27 mouse cellular contexts compared by ENCODE assay signal in genomic region chr5:62786809-62787208, GRCm38 (mm10). TPM values are rescaled to one million over a fixed set of nuclear protein-coding genes. Genes with fewer than 3 reads are reported as not detected.
DNase-seq lines count a peak whose midpoint lies in the region; ATAC-seq lines count a peak whose summit lies in the region.
"Had no signal": no experiment of that assay in that cellular context is flagged by ENCODE, and none has a peak within 500 bp of the region (broad histone marks: within the 10 kb centered on the region; RNA-seq: fewer than 3 reads in every experiment).

No protein-coding gene starts in this region.

- DNase-seq in adrenal gland, adult 2 months: peak; percentile 39
- no peak for DNase-seq in adrenal gland, adult 18-20 months (ENCODE audit: low spot score in 2 of 2)
- DNase-seq in 416B (ENCODE audit: low read depth): peak; percentile 35
- DNase-seq in adrenal gland, postnatal 25 days: peak; percentile 15
- DNase-seq in thymus, postnatal 36 days: no peak
- no peak for DNase-seq in spleen, postnatal 10 days (ENCODE audit: low spot score in 2 of 2)
- DNase-seq: cerebellum, adult 18-20 months; cerebellum, adult 9-11 months; cerebellum, postnatal 36 days; forebrain, postnatal 0 days; gastrocnemius, postnatal 14 days; heart, adult 2 months; heart, postnatal 14 days; kidney, adult 2 months had no signal

- no peak for ATAC-seq in inflammation-experienced regulatory T-cells, adult 6 months
- ATAC-seq: activated CD4-positive, CD25-positive, alpha-beta regulatory T cell, adult 4 months; CD4-positive, CD25-positive, alpha-beta regulatory T cell, adult 4 months; forebrain, embryonic 13.5 days; forebrain, postnatal 0 days; hindbrain, postnatal 0 days; intestine, embryonic 15.5 days had no signal

RNA-seq across cellular contexts. Expression of gene Arap2, which starts 20.9 kb away (rescaled TPM):
- 1 to 10 TPM; 3.0 to 4.2 TPM for total RNA-seq in adrenal gland, adult 2 months (2021)
- 0.19 and 0.61 TPM in 2 replicates for polyA plus RNA-seq in adrenal gland, adult 2 months (2012; rRNA removed)
- total RNA-seq in adrenal gland, adult 18-20 months (2021): 1 to 10 TPM; 3.8 to 5.4 TPM
- 4.6 and 12.9 TPM in 2 replicates for total RNA-seq in adrenal gland, postnatal 25 days (2021)
- 10 to 100 TPM; 28.7 to 30.5 (median 29.4) TPM for polyA plus RNA-seq in inflammation-experienced regulatory T-cells, adult 6 months (2017; shearing (Covaris generic))
- polyA plus RNA-seq: G1E had no signal

RNA-seq across cellular contexts. Expression of gene Dthd1, which starts 26.8 kb away (rescaled TPM):
- total RNA-seq in adrenal gland, adult 2 months (2021): not detected
- not detected in 2 replicates for polyA plus RNA-seq in adrenal gland, adult 2 months (2012; rRNA removed)
- total RNA-seq in adrenal gland, adult 18-20 months (2021): not detected
- total RNA-seq in adrenal gland, postnatal 25 days (2021): not detected in 2 replicates
- polyA plus RNA-seq in inflammation-experienced regulatory T-cells, adult 6 months (2017; shearing (Covaris generic)): not detected
- total RNA-seq: gastrocnemius, adult 18-20 months; gastrocnemius, postnatal 14 days; heart, adult 2 months; hematopoietic stem cell, adult 5-6 weeks; hindbrain, postnatal 0 days had no signal
- polyA plus RNA-seq: activated CD4-positive, CD25-positive, alpha-beta regulatory T cell, adult 4 months; CD4-positive, CD25-positive, alpha-beta regulatory T cell, adult 4 months; embryonic facial prominence, embryonic 13.5 days; forebrain, embryonic 13.5 days; forebrain, postnatal 0 days; G1E; gonadal fat pad, adult 2 months; heart, adult 2 months; heart, embryonic 15.5 days; hindbrain, embryonic 13.5 days; hindbrain, postnatal 0 days; intestine, embryonic 15.5 days; kidney, adult 2 months had no signal

Comparison
In these comparisons a context has a peak if more than half of its experiments do, and no peak if none do; other contexts are left out.
1. DNase-seq: peak in adrenal gland, adult 2 months (single experiment), 416B (single experiment) and adrenal gland, postnatal 25 days (single experiment); none in adrenal gland, adult 18-20 months (0 of 2), thymus, postnatal 36 days (0 of 2) and spleen, postnatal 10 days (0 of 2).